In genomic region chr4:75334496-75334895, GRCm38 (mm10) we compare ENCODE assay signal across 31 mouse cellular contexts. TPM values are rescaled to one million over a fixed set of nuclear protein-coding genes. Genes with fewer than 3 reads are reported as not detected.
DNase-seq lines count a peak whose midpoint lies in the region; ATAC-seq and TF ChIP-seq lines count a peak whose summit lies in the region.
"Had no signal": no experiment of that assay in that cellular context is flagged by ENCODE, and none has a peak within 500 bp of the region (broad histone marks: within the 10 kb centered on the region; RNA-seq: fewer than 3 reads in every experiment).

No protein-coding gene starts in this region.

- H3K4me2 ChIP-seq in lung, embryonic 14.5 days = no peak overlapping the region
- H3K4me2 ChIP-seq in forebrain, embryonic 15.5 days (replicated peaks) = no peak overlapping the region
- H3K4me2 ChIP-seq: embryonic facial prominence, embryonic 12.5 days; heart, embryonic 15.5 days; kidney, embryonic 15.5 days; liver, embryonic 15.5 days; lung, embryonic 15.5 days; midbrain, embryonic 11.5 days; neural tube, embryonic 13.5 days had no signal

- no peaks in the 10 kb centered on the region for H3K9me3 ChIP-seq in lung, embryonic 14.5 days (ENCODE audit: low read depth, low read length)
- H3K9me3 ChIP-seq in forebrain, embryonic 15.5 days = no peaks in the 10 kb centered on the region
- H3K9me3 ChIP-seq: embryonic facial prominence, embryonic 12.5 days; forebrain, embryonic 10.5 days; heart, embryonic 10.5 days; heart, embryonic 15.5 days; kidney, embryonic 15.5 days; liver, embryonic 15.5 days; lung, embryonic 15.5 days; neural tube, embryonic 13.5 days had no signal

- WGBS in lung, embryonic 14.5 days = 77% methylated on average over 2 of the region's 2 CpGs
- 82% methylated on average over 2 of the region's 2 CpGs for WGBS in forebrain, embryonic 15.5 days

- no peaks in the 10 kb centered on the region for H3K4me1 ChIP-seq in lung, embryonic 14.5 days (ENCODE audit: insufficient read depth)
- no peaks in the 10 kb centered on the region for H3K4me1 ChIP-seq in forebrain, embryonic 15.5 days
- H3K4me1 ChIP-seq: forebrain, embryonic 10.5 days; heart, embryonic 10.5 days; heart, embryonic 15.5 days; kidney, embryonic 15.5 days; liver, embryonic 15.5 days; lung, embryonic 15.5 days; neural tube, embryonic 13.5 days had no signal

- TF ChIP-seq CTCF in lung, embryonic 14.5 days (IDR thresholded peaks at IDR 0.05; ENCODE audit: low read depth) = no peak

- ATAC-seq in cerebellum, adult (ENCODE audit: insufficient number of reproducible peaks, low FRiP score, low TSS enrichment) = peak; percentile 84
- ATAC-seq in lung, embryonic 14.5 days (ENCODE audit: insufficient read depth) = 0 out of 2 replicates have a peak, but pooled peaks have one; percentile 44
- no peak for ATAC-seq in forebrain, embryonic 15.5 days (replicated peaks)
- ATAC-seq: forebrain, embryonic 16.5 days; hindbrain, embryonic 16.5 days; Patski had no signal

- no peak overlapping the region for H3K27ac ChIP-seq in lung, embryonic 14.5 days (ENCODE audit: low read depth)
- no peak overlapping the region for H3K27ac ChIP-seq in forebrain, embryonic 15.5 days (replicated peaks)
- H3K27ac ChIP-seq: embryonic facial prominence, embryonic 12.5 days; forebrain, embryonic 10.5 days; heart, embryonic 10.5 days; heart, embryonic 15.5 days; kidney, embryonic 15.5 days; layer of hippocampus, adult 2 months; liver, embryonic 15.5 days; lung, embryonic 15.5 days; neural tube, embryonic 13.5 days had no signal

- no peak overlapping the region for H3K4me3 ChIP-seq in lung, embryonic 14.5 days (ENCODE audit: low read depth, low read length)
- H3K4me3 ChIP-seq in forebrain, embryonic 15.5 days = no peak overlapping the region
- H3K4me3 ChIP-seq: embryonic facial prominence, embryonic 12.5 days; forebrain, embryonic 10.5 days; heart, embryonic 10.5 days; heart, embryonic 15.5 days; kidney, embryonic 15.5 days; layer of hippocampus, adult 2 months; liver, embryonic 15.5 days; lung, embryonic 15.5 days; neural tube, embryonic 13.5 days had no signal

- DNase-seq in cerebellum, postnatal 4 days (ENCODE audit: low spot score in 2 of 2) = no peak
- peak; percentile 60 for DNase-seq in lung, embryonic 14.5 days
- no peak for DNase-seq in lung, postnatal 10 days
- peak; percentile 56 to 68 for DNase-seq in cerebellum, adult 18-20 months
- DNase-seq in cerebellum, postnatal 10 days = peak; percentile 19 to 26
- DNase-seq in spleen, adult 12 weeks (ENCODE audit: low spot score) = no peak
- DNase-seq: adrenal gland, postnatal 25 days; gastrocnemius, postnatal 14 days; heart, adult 11 months; kidney, adult 18-20 months; kidney, postnatal 36 days; lung, postnatal 36 days; spleen, adult 18-20 months; thymus, adult 18-20 months; thymus, postnatal 25 days had no signal

- no peaks in the 10 kb centered on the region for H3K27me3 ChIP-seq in lung, embryonic 14.5 days (ENCODE audit: insufficient read depth, low read length)
- no peaks in the 10 kb centered on the region for H3K27me3 ChIP-seq in forebrain, embryonic 15.5 days
- H3K27me3 ChIP-seq: CH12.LX; embryonic facial prominence, embryonic 12.5 days; heart, embryonic 15.5 days; kidney, embryonic 15.5 days; liver, embryonic 15.5 days; lung, embryonic 15.5 days; neural tube, embryonic 13.5 days; Patski had no signal

- no peak overlapping the region for H3K9ac ChIP-seq in lung, embryonic 14.5 days
- no peak overlapping the region for H3K9ac ChIP-seq in forebrain, embryonic 15.5 days (replicated peaks)
- H3K9ac ChIP-seq: embryonic facial prominence, embryonic 12.5 days; heart, embryonic 15.5 days; kidney, embryonic 15.5 days; liver, embryonic 15.5 days; lung, embryonic 15.5 days; neural tube, embryonic 13.5 days had no signal

- no peaks in the 10 kb centered on the region for H3K36me3 ChIP-seq in lung, embryonic 14.5 days (ENCODE audit: insufficient read depth)
- no peaks in the 10 kb centered on the region for H3K36me3 ChIP-seq in forebrain, embryonic 15.5 days
- H3K36me3 ChIP-seq: embryonic facial prominence, embryonic 12.5 days; forebrain, embryonic 10.5 days; heart, embryonic 10.5 days; heart, embryonic 15.5 days; kidney, embryonic 15.5 days; liver, embryonic 15.5 days; lung, embryonic 15.5 days; neural tube, embryonic 13.5 days had no signal

RNA-seq across cellular contexts. Expression of gene Dmac1, which starts 56.4 kb away (rescaled TPM):
- 124 and 125 TPM in 2 replicates for polyA plus RNA-seq in lung, embryonic 14.5 days (2014; fragmentation: Nextera tagmentation; extraction: Ambion mirVana)
- 105 and 106 TPM in 2 replicates for polyA plus RNA-seq in forebrain, embryonic 15.5 days (2015; fragmentation: Nextera tagmentation; extraction: Ambion mirVana)

Comparison
In these comparisons a context has a peak if more than half of its experiments do, and no peak if none do; other contexts are left out.
1. DNase-seq: peak in lung, embryonic 14.5 days (single experiment), cerebellum, adult 18-20 months (2 of 2) and cerebellum, postnatal 10 days (2 of 2); none in cerebellum, postnatal 4 days (0 of 2), lung, postnatal 10 days (single experiment) and spleen, adult 12 weeks (single experiment).